ENCODE assay signal across 8 mouse cellular contexts in the genomic region with DNA sequence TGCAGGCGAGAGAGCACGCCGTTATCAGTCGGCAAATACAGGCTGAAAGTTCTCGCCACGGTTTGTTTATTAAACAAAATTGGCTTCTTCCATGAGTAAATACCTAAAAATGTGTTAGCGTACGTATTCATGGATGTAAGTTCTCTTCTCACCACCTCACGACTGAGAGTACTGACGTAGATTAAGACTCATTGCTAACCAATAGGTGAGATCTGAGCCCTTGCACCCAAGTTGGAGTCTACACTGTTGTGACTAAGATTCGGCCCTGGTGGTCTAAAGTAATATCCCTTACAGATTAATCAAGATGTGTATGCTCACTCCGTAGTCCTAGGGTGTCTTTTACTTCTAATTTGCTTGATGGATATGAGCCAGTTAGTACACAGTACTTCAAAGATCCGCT. TPM values are rescaled to one million over a fixed set of nuclear protein-coding genes. Genes with fewer than 3 reads are reported as not detected.
A peak's percentile ranks its signal among the peaks of the same experiment; 100 is the strongest.
DNase-seq lines count a peak whose midpoint lies in the region; ATAC-seq lines count a peak whose summit lies in the region.

No protein-coding gene starts in this region.

- 17% methylated on average over 13 of the region's 13 CpGs for WGBS in heart, embryonic 10.5 days
- 18% methylated on average over 13 of the region's 13 CpGs for WGBS in hindbrain, embryonic 14.5 days

- no peak for DNase-seq in heart, embryonic 10.5 days (ENCODE audit: low spot score)
- DNase-seq in heart, adult 8-10 months (ENCODE audit: low spot score) = no peak
- DNase-seq in CD4-positive helper T cell, adult 2 months (ENCODE audit: low read depth, low spot score) = peak; percentile 59
- DNase-seq in embryo, embryonic 10.5 days (ENCODE audit: low spot score) = peak; percentile 61
- peak; percentile 36 for DNase-seq in hindbrain, embryonic 14.5 days (ENCODE audit: low spot score)
- DNase-seq in mesoderm, embryonic 11.5 days (ENCODE audit: low read depth, low spot score) = peak; percentile 27
- no peak for DNase-seq in adrenal gland, adult 18-20 months (ENCODE audit: low spot score in 2 of 2)
- no peak for DNase-seq in frontal cortex, postnatal 25 days (ENCODE audit: low spot score in 2 of 2)

- peak overlapping the region; percentile 66 for H3K9ac ChIP-seq in hindbrain, embryonic 14.5 days

- ATAC-seq in hindbrain, embryonic 14.5 days (ENCODE audit: low FRiP score) = no peak

- H3K4me1 ChIP-seq in heart, embryonic 10.5 days = 0 out of 2 replicates have a peak, but pooled peaks cover 3% of the 10 kb centered on the region
- peaks cover 12% of the 10 kb centered on the region for H3K4me1 ChIP-seq in hindbrain, embryonic 14.5 days (replicated peaks; ENCODE audit: control insufficient read depth, insufficient read depth, low read length)

- H3K27me3 ChIP-seq in heart, embryonic 10.5 days (ENCODE audit: insufficient read depth, poor library complexity, severe bottlenecking) = no peaks in the 10 kb centered on the region
- no peaks in the 10 kb centered on the region for H3K27me3 ChIP-seq in hindbrain, embryonic 14.5 days (ENCODE audit: control insufficient read depth, insufficient read depth, low read length)

- no peaks in the 10 kb centered on the region for H3K9me3 ChIP-seq in heart, embryonic 10.5 days
- H3K9me3 ChIP-seq in hindbrain, embryonic 14.5 days (ENCODE audit: control insufficient read depth, low read length) = no peaks in the 10 kb centered on the region

- H3K4me2 ChIP-seq in hindbrain, embryonic 14.5 days (replicated peaks) = peak overlapping the region; percentile 73

- H3K4me3 ChIP-seq in heart, embryonic 10.5 days = peak overlapping the region; percentile 77
- peak overlapping the region; percentile 64 for H3K4me3 ChIP-seq in hindbrain, embryonic 14.5 days (replicated peaks; ENCODE audit: low read length)

- peaks cover 17% of the 10 kb centered on the region; the same call in 1 of the 2 replicates for H3K36me3 ChIP-seq in heart, embryonic 10.5 days
- peaks cover 13% of the 10 kb centered on the region for H3K36me3 ChIP-seq in hindbrain, embryonic 14.5 days (replicated peaks; ENCODE audit: control insufficient read depth, insufficient read depth)

- peak overlapping the region; percentile 98 for H3K27ac ChIP-seq in heart, embryonic 10.5 days
- peak overlapping the region; percentile 98 for H3K27ac ChIP-seq in hindbrain, embryonic 14.5 days

RNA-seq across cellular contexts. Expression of gene Rnpc3, which starts 0.6 kb away (rescaled TPM):
- 24.9 and 26.9 TPM in 2 replicates for polyA plus RNA-seq in heart, embryonic 10.5 days (2016; fragmentation: Nextera tagmentation; extraction: Ambion mirVana)
- 10 to 100 TPM in 1 of 4 experiments, 1 to 10 TPM in 3; 6.4 to 10.1 (median 9.3) TPM for total RNA-seq in heart, adult 8-10 months (2022)
- 57.4 and 59.1 TPM in 2 replicates for polyA plus RNA-seq in hindbrain, embryonic 14.5 days (2014; fragmentation: Nextera tagmentation; extraction: Ambion mirVana)
- total RNA-seq in adrenal gland, adult 18-20 months (2021) = 10 to 100 TPM; 20.7 to 24.7 TPM

RNA-seq across cellular contexts. Expression of gene Amy1, which starts 24.1 kb away (rescaled TPM):
- 0.39 and 1.8 TPM in 2 replicates for polyA plus RNA-seq in heart, embryonic 10.5 days (2016; fragmentation: Nextera tagmentation; extraction: Ambion mirVana)
- total RNA-seq in heart, adult 8-10 months (2022) = 10 to 100 TPM in 3 of 4 experiments, 1 to 10 TPM in 1; 9.9 to 13.2 (median 11.5) TPM
- 29.6 and 34.8 TPM in 2 replicates for polyA plus RNA-seq in hindbrain, embryonic 14.5 days (2014; fragmentation: Nextera tagmentation; extraction: Ambion mirVana)
- total RNA-seq in adrenal gland, adult 18-20 months (2021) = 10 to 100 TPM; 54.4 to 71.4 TPM

Comparison
In these comparisons a context has a peak if more than half of its experiments do, and no peak if none do; other contexts are left out.
1. DNase-seq: peak in CD4-positive helper T cell, adult 2 months (single experiment), embryo, embryonic 10.5 days (single experiment), hindbrain, embryonic 14.5 days (single experiment) and mesoderm, embryonic 11.5 days (single experiment); none in heart, embryonic 10.5 days (single experiment), heart, adult 8-10 months (single experiment), adrenal gland, adult 18-20 months (0 of 2) and frontal cortex, postnatal 25 days (0 of 2).